Mouse (Mus musculus) forebrain, embryonic 14.5 days (tissue): Measurements from ENCODE around the gene 4921524J17Rik. TPM values are rescaled to one million over a fixed set of nuclear protein-coding genes. Genes with fewer than 3 reads are reported as not detected.

Experiments used
- ATAC-seq: fragments of 200-750 bp; cut with Nextera tagmentation; 2 replicates; pipeline ENCODE4 v1.8.0; 2017; ENCODE audit warnings: mild to moderate bottlenecking, moderate library complexity
- DNase-seq: peaks from one replicate; pipeline ENCODE4 v3.0.0-alpha.2; 2015; ENCODE audit warnings: low spot score
- H3K27ac ChIP-seq: fragments of 300-500 bp; sonication (generic); 2 replicates; pipeline ENCODE4 v1.5.1; 2014; ENCODE audit warnings: low read depth, mild to moderate bottlenecking, control low read depth, low read length, moderate library complexity
- H3K27me3 ChIP-seq: fragments of 300-500 bp; sonication (generic); replicated peaks from 2 replicates; pipeline ENCODE4 v1.6.1; 2014; ENCODE audit warnings: low read length, control low read depth, mixed read lengths; ENCODE audit not compliant: control insufficient read depth, insufficient read depth
- H3K36me3 ChIP-seq: fragments of 300-500 bp; sonication (generic); 2 replicates; pipeline ENCODE4 v1.6.1; 2014; ENCODE audit warnings: low read length, control low read depth; ENCODE audit not compliant: control insufficient read depth, insufficient read depth
- H3K4me1 ChIP-seq: fragments of 300-500 bp; sonication (generic); 2 replicates; pipeline ENCODE4 v1.6.1; 2014; ENCODE audit warnings: antibody characterized with exemption, low read length, control low read depth; ENCODE audit not compliant: control insufficient read depth, insufficient read depth
- H3K4me2 ChIP-seq: fragments of 300-500 bp; sonication (generic); 2 replicates; pipeline ENCODE4 v1.6.1; 2014; ENCODE audit warnings: mild to moderate bottlenecking, control low read depth, low read length
- H3K4me3 ChIP-seq: fragments of 300-500 bp; sonication (generic); 2 replicates; pipeline ENCODE4 v1.5.1; 2014; ENCODE audit warnings: low read depth, low read length, control low read depth
- H3K9ac ChIP-seq: fragments of 300-500 bp; sonication (generic); 2 replicates; pipeline ENCODE4 v1.6.1; 2014; ENCODE audit warnings: mild to moderate bottlenecking, low read length, control low read depth, moderate library complexity
- H3K9me3 ChIP-seq: fragments of 300-500 bp; sonication (generic); replicated peaks from 2 replicates; pipeline ENCODE4 v1.6.1; 2016; ENCODE audit warnings: low read length, control low read depth, mixed read lengths; ENCODE audit not compliant: control insufficient read depth
- WGBS: fragments of 180-500 bp; shearing (Covaris S2); extraction: QIAGEN DNeasy Blood & Tissue Kit; methylation state at CpG from one replicate; pipeline ENCODE4 v1.1.7; 2014; 5-methylcytosine and 5-hydroxymethylcytosine counted together
- polyA plus RNA-seq: library from polyadenylated mRNA; unstranded; fragments of >200 nt; fragmentation: Nextera tagmentation; extraction: Ambion mirVana; gene quantifications from 2 replicates; pipeline ENCODE4 v1.2.1, GENCODE M21; 2014

4921524J17Rik gene
- polyA plus RNA-seq, 1 experiment from 2014 or later = 64.7 TPM

DNA sequence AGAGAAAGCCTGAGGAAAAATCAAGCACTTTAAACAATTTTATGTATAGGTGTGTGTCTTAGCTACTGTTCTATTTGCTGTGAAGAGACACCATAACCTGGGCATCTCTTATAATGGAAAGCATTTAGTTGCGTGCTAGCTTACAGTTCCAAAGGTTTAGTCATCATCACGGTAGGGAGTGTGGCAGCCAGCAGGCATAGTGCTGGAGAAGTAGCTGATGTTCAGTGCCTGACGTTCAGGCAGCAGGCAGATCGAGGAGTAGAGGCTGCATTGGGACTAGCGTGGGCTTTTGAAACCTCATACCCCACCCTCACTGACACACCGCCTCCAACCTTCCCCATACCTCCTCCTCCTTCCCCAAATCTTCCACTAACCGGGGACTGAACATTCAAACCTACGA is 38.1 kb upstream of the 4921524J17Rik start:
- ATAC-seq (no peak), DNase-seq (no peak)
- no peak overlapping the region for H3K27ac ChIP-seq
- 83% methylated on average over 8 of the region's 8 CpGs for WGBS
- H3K27me3 ChIP-seq = no peaks in the 10 kb centered on the region
- no peaks in the 10 kb centered on the region for H3K9me3 ChIP-seq
- H3K36me3 ChIP-seq = no peaks in the 10 kb centered on the region
- no peak overlapping the region for H3K4me3 ChIP-seq
- H3K9ac ChIP-seq = no peak overlapping the region
- H3K4me1 ChIP-seq = no peaks in the 10 kb centered on the region
- no peak overlapping the region for H3K4me2 ChIP-seq

DNA sequence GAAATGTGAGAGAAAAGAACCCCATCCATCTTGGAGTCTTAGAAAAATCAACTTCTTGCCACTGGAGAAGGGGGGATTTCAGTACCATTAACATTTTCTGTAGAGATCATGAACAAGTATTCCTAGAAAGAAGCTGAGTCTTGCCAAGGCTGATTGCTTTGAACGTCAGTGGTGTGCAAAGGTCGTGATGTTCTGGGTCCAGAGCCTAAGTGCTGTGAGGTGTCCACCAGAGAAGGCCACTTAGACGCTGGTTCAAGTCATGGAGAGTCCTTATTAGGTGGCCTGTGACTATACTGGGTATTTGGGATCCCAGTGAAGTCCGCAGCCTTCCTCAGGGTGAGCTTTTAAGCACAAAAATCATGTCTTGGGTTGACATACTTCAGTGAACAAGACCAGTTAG is 33.4 kb upstream of the 4921524J17Rik start:
- Histone ChIP-seq H3K4me2 (no peak overlapping the region), H3K36me3 (no peaks in the 10 kb centered on the region), H3K9me3 (no peaks in the 10 kb centered on the region), H3K27me3 (no peaks in the 10 kb centered on the region), H3K4me3 (no peak overlapping the region), H3K4me1 (no peaks in the 10 kb centered on the region), H3K27ac (no peak overlapping the region), H3K9ac (no peak overlapping the region)
- ATAC-seq (no peak), DNase-seq (no peak)
- 86% methylated on average over 4 of the region's 4 CpGs for WGBS

DNA sequence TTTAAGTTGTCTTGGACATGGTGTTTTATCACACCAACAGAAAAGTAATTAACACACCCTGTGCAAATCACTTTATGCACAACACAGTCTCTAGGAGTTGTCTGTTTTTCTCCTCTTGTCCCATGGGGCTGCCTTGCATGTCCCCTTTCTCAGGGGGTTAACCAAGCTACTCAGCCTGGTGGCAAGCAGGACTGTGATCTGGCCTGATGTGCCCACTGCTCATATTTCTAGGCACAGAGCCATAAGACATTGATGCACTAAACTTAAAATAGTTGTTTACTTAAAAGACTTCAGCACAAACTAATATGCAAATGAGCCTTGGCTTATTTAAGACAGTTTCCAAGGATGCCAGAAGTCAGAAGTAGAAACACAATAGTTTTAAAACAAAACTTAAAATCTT is 31.7 kb upstream of the 4921524J17Rik start:
- no peak for DNase-seq
- no peak overlapping the region for H3K4me3 ChIP-seq
- no peak overlapping the region for H3K27ac ChIP-seq
- no peak overlapping the region for H3K9ac ChIP-seq
- no peak for ATAC-seq
- no peaks in the 10 kb centered on the region for H3K27me3 ChIP-seq
- no peaks in the 10 kb centered on the region for H3K4me1 ChIP-seq
- H3K4me2 ChIP-seq = no peak overlapping the region
- no peaks in the 10 kb centered on the region for H3K36me3 ChIP-seq
- H3K9me3 ChIP-seq = no peaks in the 10 kb centered on the region

- Histone ChIP-seq H3K4me3 (no peak overlapping the region), H3K9ac (no peak overlapping the region), H3K27me3 (no peaks in the 10 kb centered on the region), H3K4me2 (no peak overlapping the region), H3K36me3 (no peaks in the 10 kb centered on the region), H3K27ac (no peak overlapping the region), H3K9me3 (no peaks in the 10 kb centered on the region), H3K4me1 (no peaks in the 10 kb centered on the region)
- DNase-seq (no peak), ATAC-seq (no peak)
- 95% methylated on average over 1 of the region's 1 CpGs for WGBS
Measured at GRCm38 (mm10) chr8:85462441-85462840, 29.8 kb upstream of the 4921524J17Rik start.

DNA sequence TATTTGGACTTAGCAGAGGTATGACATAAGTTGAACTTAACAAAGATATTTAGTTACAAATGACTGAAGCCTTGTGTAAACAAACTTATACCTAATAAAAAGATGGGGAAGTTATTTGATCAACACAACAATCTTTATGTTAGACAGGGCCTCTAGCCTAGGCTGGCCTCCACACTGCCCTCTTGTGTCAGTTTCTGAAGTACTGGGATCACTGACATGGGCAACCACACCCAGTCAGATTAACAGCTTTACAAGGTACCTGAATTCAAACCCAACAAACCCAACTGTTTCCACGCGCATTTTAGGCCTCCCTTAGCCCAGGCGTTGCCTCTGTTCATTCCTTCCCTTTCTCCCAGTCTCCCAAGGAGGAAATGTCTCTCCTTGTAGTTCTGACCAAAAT is 28.7 kb upstream of the 4921524J17Rik start:
- peak; percentile 15 for DNase-seq
- Histone ChIP-seq H3K4me1 (no peaks in the 10 kb centered on the region), H3K27ac (no peak overlapping the region), H3K4me2 (no peak overlapping the region), H3K27me3 (no peaks in the 10 kb centered on the region), H3K9me3 (no peaks in the 10 kb centered on the region), H3K36me3 (no peaks in the 10 kb centered on the region), H3K4me3 (no peak overlapping the region), H3K9ac (no peak overlapping the region)
- 71% methylated on average over 3 of the region's 3 CpGs for WGBS
- ATAC-seq = no peak

GRCm38 (mm10) chr8:85460804-85461203 is 28.2 kb upstream of the 4921524J17Rik start:
- no peak overlapping the region for H3K4me2 ChIP-seq
- no peaks in the 10 kb centered on the region for H3K9me3 ChIP-seq
- H3K9ac ChIP-seq = no peak overlapping the region
- no peak overlapping the region for H3K4me3 ChIP-seq
- no peak for ATAC-seq
- DNase-seq = no peak
- WGBS = 38% methylated on average over 5 of the region's 5 CpGs
- H3K27me3 ChIP-seq = no peaks in the 10 kb centered on the region
- no peaks in the 10 kb centered on the region for H3K36me3 ChIP-seq
- no peak overlapping the region for H3K27ac ChIP-seq
- H3K4me1 ChIP-seq = no peaks in the 10 kb centered on the region

DNA sequence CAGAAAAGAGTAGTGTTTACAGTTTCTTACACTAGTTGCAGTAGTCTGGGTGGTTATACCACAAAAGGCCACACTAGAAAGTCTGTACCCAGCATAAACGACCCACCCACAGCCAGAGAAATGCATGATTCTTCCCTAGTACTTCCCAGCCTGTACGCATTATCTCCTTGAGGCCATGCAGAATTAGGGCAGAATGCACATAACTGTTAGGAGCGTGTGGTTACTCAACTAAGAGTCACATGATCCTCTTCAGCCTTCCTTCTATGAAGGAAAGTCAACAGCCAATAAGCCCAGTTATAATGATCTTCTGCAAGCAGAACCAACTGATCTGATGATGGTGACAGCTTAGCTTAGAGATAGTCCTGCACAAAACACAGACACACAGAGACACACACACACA is 26.9 kb upstream of the 4921524J17Rik start:
- Histone ChIP-seq H3K4me3 (no peak overlapping the region), H3K27ac (no peak overlapping the region), H3K4me2 (no peak overlapping the region), H3K27me3 (no peaks in the 10 kb centered on the region), H3K36me3 (no peaks in the 10 kb centered on the region), H3K9me3 (no peaks in the 10 kb centered on the region), H3K9ac (no peak overlapping the region), H3K4me1 (no peaks in the 10 kb centered on the region)
- no peak for ATAC-seq
- 78% methylated on average over 3 of the region's 3 CpGs for WGBS
- no peak for DNase-seq

- no peaks in the 10 kb centered on the region for H3K9me3 ChIP-seq
- WGBS = 12% methylated on average over 14 of the region's 14 CpGs
- no peak overlapping the region for H3K4me3 ChIP-seq
- ATAC-seq (peak; percentile 68), DNase-seq (peak; percentile 96)
- no peak overlapping the region for H3K27ac ChIP-seq
- H3K4me2 ChIP-seq = no peak overlapping the region
- H3K4me1 ChIP-seq = peaks cover 5% of the 10 kb centered on the region; the same call in 1 of the 2 replicates
- no peaks in the 10 kb centered on the region for H3K27me3 ChIP-seq
- no peak overlapping the region for H3K9ac ChIP-seq
- H3K36me3 ChIP-seq = no peaks in the 10 kb centered on the region
Measured at GRCm38 (mm10) chr8:85456536-85456935, 23.9 kb upstream of the 4921524J17Rik start.

GRCm38 (mm10) chr8:85454750-85455149 is 22.1 kb upstream of the 4921524J17Rik start:
- no peaks in the 10 kb centered on the region for H3K36me3 ChIP-seq
- H3K27me3 ChIP-seq = no peaks in the 10 kb centered on the region
- DNase-seq = no peak
- no peak overlapping the region for H3K4me3 ChIP-seq
- H3K4me2 ChIP-seq = no peak overlapping the region
- WGBS = 73% methylated on average over 8 of the region's 8 CpGs
- H3K27ac ChIP-seq = no peak overlapping the region
- ATAC-seq = no peak
- no peaks in the 10 kb centered on the region for H3K9me3 ChIP-seq
- H3K4me1 ChIP-seq = peaks cover 5% of the 10 kb centered on the region; the same call in 1 of the 2 replicates
- no peak overlapping the region for H3K9ac ChIP-seq
